Mouse (Mus musculus): Measurements from ENCODE around the gene Kcnk2. TPM values are rescaled to one million over a fixed set of nuclear protein-coding genes. Genes with fewer than 3 reads are reported as not detected.
"Not testable (repeated sequence)": the region's sequence is repeated elsewhere in the genome, so short reads cannot be mapped to it uniquely, and the experiment has no call there.

Gene Kcnk2
- total RNA-seq, 2 experiments from 2014 or later: 57.1 to 57.7 TPM

GRCm38 (mm10) chr1:189343301-189344251 lies 58.5 kb downstream of the Kcnk2 start:
- intact Hi-C loops (cut with DNase I): no loop called here
- peak; percentile 51 for DNase-seq

GRCm38 (mm10) chr1:189342416-189343104 lies 59.5 kb downstream of the Kcnk2 start:
- intact Hi-C loops (cut with DNase I): no loop called here
- peak; percentile 46 for DNase-seq

GRCm38 (mm10) chr1:189341381-189341917 lies 60.6 kb downstream of the Kcnk2 start:
- DNase-seq: no peak
- intact Hi-C loops (cut with DNase I): no loop called here

- intact Hi-C loops (cut with DNase I): no loop called here
- DNase-seq: no peak
Observed at GRCm38 (mm10) chr1:189315896-189316295, 86.2 kb downstream of the Kcnk2 start.

- DNase-seq: no peak
- intact Hi-C loops (cut with DNase I): no loop called here
Observed at GRCm38 (mm10) chr1:189314495-189314894, 87.6 kb downstream of the Kcnk2 start.

GRCm38 (mm10) chr1:189313750-189314149 lies 88.3 kb downstream of the Kcnk2 start:
- no peak for DNase-seq
- intact Hi-C loops (cut with DNase I): no loop called here

- intact Hi-C loops (cut with DNase I): no loop called here
- DNase-seq: peak; percentile 17
Observed at GRCm38 (mm10) chr1:189310145-189310544, 91.9 kb downstream of the Kcnk2 start.

- no peak for DNase-seq
- intact Hi-C loops (cut with DNase I): no loop called here
Observed at GRCm38 (mm10) chr1:189304988-189305522, 97.0 kb downstream of the Kcnk2 start.

- intact Hi-C loops (cut with DNase I): no loop called here
- DNase-seq: no peak
Observed at GRCm38 (mm10) chr1:189303001-189303400, 99.1 kb downstream of the Kcnk2 start.

- intact Hi-C loops (cut with DNase I): no loop called here
- DNase-seq: no peak
Observed at GRCm38 (mm10) chr1:189293679-189294406, 108.2 kb downstream of the Kcnk2 start.

- intact Hi-C loops (cut with DNase I): no loop called here
- no peak for DNase-seq
Observed at GRCm38 (mm10) chr1:189290885-189291284, 111.2 kb downstream of the Kcnk2 start.

- intact Hi-C loops (cut with DNase I): no loop called here
- no peak for DNase-seq
Observed at GRCm38 (mm10) chr1:189288948-189289347, 113.1 kb downstream of the Kcnk2 start.

- DNase-seq: no peak
- intact Hi-C loops (cut with DNase I): no loop called here
Observed at GRCm38 (mm10) chr1:189272281-189272680, 129.8 kb downstream of the Kcnk2 start.

- no peak for DNase-seq
- intact Hi-C loops (cut with DNase I): loop anchor here (10.0 kb wide), 1 partner anchor 321 kb away; no protein-coding TSS in a partner anchor
Observed at GRCm38 (mm10) chr1:189253631-189254030, 148.4 kb downstream of the Kcnk2 start.

GRCm38 (mm10) chr1:189253207-189253606 lies 148.9 kb downstream of the Kcnk2 start:
- intact Hi-C loops (cut with DNase I): loop anchor here (10.0 kb wide), 1 partner anchor 322 kb away; no protein-coding TSS in a partner anchor
- DNase-seq: peak; percentile 25

- intact Hi-C loops (cut with DNase I); DNase-seq: not testable (repeated sequence)
Observed at GRCm38 (mm10) chr1:189243206-189243605, 158.9 kb downstream of the Kcnk2 start.

- DNase-seq: no peak
- intact Hi-C loops (cut with DNase I): no loop called here
Observed at GRCm38 (mm10) chr1:189235261-189235660, 166.8 kb downstream of the Kcnk2 start.

GRCm38 (mm10) chr1:189232829-189233228 lies 169.2 kb downstream of the Kcnk2 start:
- no peak for DNase-seq
- intact Hi-C loops (cut with DNase I): no loop called here

GRCm38 (mm10) chr1:189228222-189229084 lies 173.6 kb downstream of the Kcnk2 start:
- peak; percentile 25 for DNase-seq
- intact Hi-C loops (cut with DNase I): no loop called here
